Mouse (Mus musculus): ENCODE data around the gene Gorasp1.

Gene Gorasp1

GRCm38 (mm10) chr9:119937005-119937773 is at the start of gene Gorasp1, which contains the start of gene Ttc21a:
TSS of gene Gorasp1 (minus strand) at chr9:119937565.
TSS of gene Ttc21a (plus strand) at chr9:119937606.
- CTCF ChIA-PET: no interaction called here

GRCm38 (mm10) chr9:119985881-119986574 is 48.7 kb upstream of the Gorasp1 start:
- CTCF ChIA-PET: interaction anchor here (0.7 to 0.9 kb wide), 2 partner anchors 9 to 160 kb away, joined by 4 to 5 read pairs; no protein-coding TSS in a partner anchor

GRCm38 (mm10) chr9:119984536-119985011 is 47.2 kb upstream of the Gorasp1 start, which contains the start of gene Csrnp1:
TSS of gene Csrnp1 (minus strand) at chr9:119984658.
- CTCF ChIA-PET: interaction anchor here (0.6 kb wide), 1 partner anchor 9 kb away, joined by 5 read pairs; no protein-coding TSS in a partner anchor

- CTCF ChIA-PET: interaction anchor here (0.5 to 1.5 kb wide), 6 partner anchors 11 to 1943 kb away, joined by 4 to 6 read pairs (median 5); no protein-coding TSS in a partner anchor
These were observed 46.5 kb upstream of the Gorasp1 start for GRCm38 (mm10) chr9:119983585-119984535.

- CTCF ChIA-PET: interaction anchor here (0.7 to 1.5 kb wide), 3 partner anchors 19 to 1942 kb away, joined by 4 to 6 read pairs (median 5); no protein-coding TSS in a partner anchor
These were observed 45.7 kb upstream of the Gorasp1 start for GRCm38 (mm10) chr9:119982956-119983551.

- CTCF ChIA-PET: no interaction called here
These were observed 45.0 kb upstream of the Gorasp1 start for GRCm38 (mm10) chr9:119982241-119982811.

GRCm38 (mm10) chr9:119981183-119982179 is 44.1 kb upstream of the Gorasp1 start:
- CTCF ChIA-PET: no interaction called here

GRCm38 (mm10) chr9:119980770-119981182 is 43.4 kb upstream of the Gorasp1 start:
- CTCF ChIA-PET: no interaction called here

- CTCF ChIA-PET: interaction anchor here (0.7 kb wide), 1 partner anchor 47 kb away, joined by 7 read pairs; no protein-coding TSS in a partner anchor
These were observed 42.4 kb upstream of the Gorasp1 start for GRCm38 (mm10) chr9:119979749-119980148.

- CTCF ChIA-PET: no interaction called here
These were observed 41.6 kb upstream of the Gorasp1 start for GRCm38 (mm10) chr9:119978811-119979441.

- CTCF ChIA-PET: no interaction called here
These were observed 40.9 kb upstream of the Gorasp1 start for GRCm38 (mm10) chr9:119978151-119978810.

- CTCF ChIA-PET: interaction anchor here (0.8 kb wide), 1 partner anchor 12 kb away, joined by 4 read pairs; no protein-coding TSS in a partner anchor
These were observed 40.2 kb upstream of the Gorasp1 start for GRCm38 (mm10) chr9:119977557-119978060.

GRCm38 (mm10) chr9:119976704-119977556 is 39.6 kb upstream of the Gorasp1 start:
- CTCF ChIA-PET: interaction anchor here (0.8 kb wide), 1 partner anchor 12 kb away, joined by 4 read pairs; no protein-coding TSS in a partner anchor

GRCm38 (mm10) chr9:119975286-119975685 is 37.9 kb upstream of the Gorasp1 start:
- CTCF ChIA-PET: no interaction called here

- CTCF ChIA-PET: interaction anchor here (1.2 kb wide), 1 partner anchor 12 kb away, joined by 3 read pairs; no protein-coding TSS in a partner anchor
These were observed 37.2 kb upstream of the Gorasp1 start for GRCm38 (mm10) chr9:119974609-119975008.

GRCm38 (mm10) chr9:119973869-119974520 is 36.6 kb upstream of the Gorasp1 start:
- CTCF ChIA-PET: interaction anchor here (1.2 kb wide), 1 partner anchor 11 kb away, joined by 3 read pairs; no protein-coding TSS in a partner anchor

Measured in spleen, embryonic (tissue).